Comparison of ENCODE assay signal across 21 mouse cellular contexts in the genomic region with DNA sequence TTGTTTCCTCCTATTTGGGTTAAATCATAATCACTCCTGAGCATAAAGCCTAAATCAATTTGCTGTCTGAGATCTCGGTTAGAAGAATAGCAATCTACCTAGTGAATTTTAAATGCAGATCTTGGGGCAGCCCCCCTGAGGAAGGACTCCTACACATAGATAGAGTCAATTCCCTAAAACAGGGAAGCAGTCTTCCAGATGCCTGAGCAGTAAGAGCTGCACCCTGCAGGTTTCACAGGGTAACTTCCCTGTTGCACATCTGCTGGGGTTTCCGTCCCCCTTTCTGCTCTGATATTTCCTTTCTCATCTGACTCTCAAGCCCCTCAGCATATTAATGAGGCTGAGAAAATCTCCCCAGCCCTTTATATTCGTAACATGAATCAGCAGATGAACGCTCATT. TPM values are rescaled to one million over a fixed set of nuclear protein-coding genes. Genes with fewer than 3 reads are reported as not detected.
DNase-seq lines count a peak whose midpoint lies in the region; ATAC-seq lines count a peak whose summit lies in the region.
"Had no signal": no experiment of that assay in that cellular context is flagged by ENCODE, and none has a peak within 500 bp of the region (broad histone marks: within the 10 kb centered on the region; RNA-seq: fewer than 3 reads in every experiment).

No protein-coding gene starts in this region.

- no peak overlapping the region for H3K4me2 ChIP-seq in intestine, embryonic 15.5 days (replicated peaks)
- H3K4me2 ChIP-seq: embryonic facial prominence, embryonic 12.5 days; forebrain, embryonic 12.5 days; heart, embryonic 11.5 days; heart, embryonic 15.5 days; hindbrain, embryonic 14.5 days had no signal

- no peaks in the 10 kb centered on the region for H3K4me1 ChIP-seq in intestine, embryonic 15.5 days (replicated peaks)
- H3K4me1 ChIP-seq: embryonic facial prominence, embryonic 12.5 days; forebrain, embryonic 12.5 days; heart, embryonic 15.5 days; hindbrain, embryonic 10.5 days had no signal

- H3K4me3 ChIP-seq in intestine, embryonic 15.5 days (replicated peaks) = no peak overlapping the region
- H3K4me3 ChIP-seq: embryonic facial prominence, embryonic 12.5 days; forebrain, embryonic 12.5 days; heart, adult 2 months; heart, embryonic 15.5 days; hindbrain, embryonic 10.5 days had no signal

- DNase-seq in A20 (ENCODE audit: low read depth, low spot score) = peak; percentile 84
- peak; percentile 33 to 43 for DNase-seq in B cell, adult 2 months
- DNase-seq in splenic B cell, adult 2 months (ENCODE audit: low read depth, low spot score) = peak; percentile 69
- DNase-seq in cerebellum, adult 11-12 months = no peak
- DNase-seq: adrenal gland, postnatal 14 days; cerebellum, adult 8-10 months; cerebellum, postnatal 14 days; gastrocnemius, postnatal 10 days; heart, adult 2 months; heart, postnatal 14 days had no signal

- H3K27me3 ChIP-seq in splenic B cell, adult 2 months (ENCODE audit: control insufficient read depth, insufficient read depth, low read length, poor library complexity, severe bottlenecking) = no peaks in the 10 kb centered on the region
- no peaks in the 10 kb centered on the region for H3K27me3 ChIP-seq in intestine, embryonic 15.5 days (replicated peaks)
- H3K27me3 ChIP-seq: embryonic facial prominence, embryonic 12.5 days; forebrain, embryonic 12.5 days; heart, embryonic 15.5 days had no signal

- H3K36me3 ChIP-seq in splenic B cell, adult 2 months (ENCODE audit: control insufficient read depth, insufficient read depth, low read length, poor library complexity, severe bottlenecking) = no peaks in the 10 kb centered on the region
- H3K36me3 ChIP-seq in intestine, embryonic 15.5 days = no peaks in the 10 kb centered on the region
- H3K36me3 ChIP-seq: embryonic facial prominence, embryonic 12.5 days; forebrain, embryonic 12.5 days; heart, embryonic 15.5 days; hindbrain, embryonic 10.5 days had no signal

- no peaks in the 10 kb centered on the region for H3K9me3 ChIP-seq in intestine, embryonic 15.5 days
- H3K9me3 ChIP-seq: embryonic facial prominence, embryonic 12.5 days; forebrain, embryonic 12.5 days; heart, embryonic 15.5 days; hindbrain, embryonic 10.5 days had no signal

- ATAC-seq in granulocyte monocyte progenitor cell, adult 5-6 weeks (replicated peaks; ENCODE audit: poor library complexity, severe bottlenecking) = peak; percentile 78
- ATAC-seq in intestine, embryonic 15.5 days = no peak
- ATAC-seq: activated CD4-positive, CD25-positive, alpha-beta regulatory T cell, adult 4 months; forebrain, embryonic 16.5 days; Patski had no signal

- H3K27ac ChIP-seq in intestine, embryonic 15.5 days = no peak overlapping the region
- H3K27ac ChIP-seq: embryonic facial prominence, embryonic 12.5 days; forebrain, embryonic 12.5 days; heart, adult 2 months; heart, embryonic 15.5 days; hindbrain, embryonic 10.5 days; hindbrain, embryonic 14.5 days had no signal

- WGBS in intestine, embryonic 15.5 days = 77% methylated on average over 4 of the region's 4 CpGs

- no peak overlapping the region for H3K9ac ChIP-seq in intestine, embryonic 15.5 days
- H3K9ac ChIP-seq: embryonic facial prominence, embryonic 12.5 days; forebrain, embryonic 12.5 days; heart, embryonic 15.5 days; hindbrain, embryonic 14.5 days had no signal

RNA-seq across cellular contexts. Expression of a gene that starts 27.8 kb away (rescaled TPM):
- 154 and 182 TPM in 2 replicates for total RNA-seq in granulocyte monocyte progenitor cell, adult 5-6 weeks (2014; fragmentation: Nextera tagmentation)
- 125 and 127 TPM in 2 replicates for total RNA-seq in granulocyte monocyte progenitor cell, adult 5-6 weeks (2017)
- polyA plus RNA-seq in intestine, embryonic 15.5 days (2015; fragmentation: Nextera tagmentation; extraction: Ambion mirVana) = 363 and 366 TPM in 2 replicates
